Mouse (Mus musculus): Measurements from ENCODE around the gene Ttll12.

Ttll12 gene

DNA sequence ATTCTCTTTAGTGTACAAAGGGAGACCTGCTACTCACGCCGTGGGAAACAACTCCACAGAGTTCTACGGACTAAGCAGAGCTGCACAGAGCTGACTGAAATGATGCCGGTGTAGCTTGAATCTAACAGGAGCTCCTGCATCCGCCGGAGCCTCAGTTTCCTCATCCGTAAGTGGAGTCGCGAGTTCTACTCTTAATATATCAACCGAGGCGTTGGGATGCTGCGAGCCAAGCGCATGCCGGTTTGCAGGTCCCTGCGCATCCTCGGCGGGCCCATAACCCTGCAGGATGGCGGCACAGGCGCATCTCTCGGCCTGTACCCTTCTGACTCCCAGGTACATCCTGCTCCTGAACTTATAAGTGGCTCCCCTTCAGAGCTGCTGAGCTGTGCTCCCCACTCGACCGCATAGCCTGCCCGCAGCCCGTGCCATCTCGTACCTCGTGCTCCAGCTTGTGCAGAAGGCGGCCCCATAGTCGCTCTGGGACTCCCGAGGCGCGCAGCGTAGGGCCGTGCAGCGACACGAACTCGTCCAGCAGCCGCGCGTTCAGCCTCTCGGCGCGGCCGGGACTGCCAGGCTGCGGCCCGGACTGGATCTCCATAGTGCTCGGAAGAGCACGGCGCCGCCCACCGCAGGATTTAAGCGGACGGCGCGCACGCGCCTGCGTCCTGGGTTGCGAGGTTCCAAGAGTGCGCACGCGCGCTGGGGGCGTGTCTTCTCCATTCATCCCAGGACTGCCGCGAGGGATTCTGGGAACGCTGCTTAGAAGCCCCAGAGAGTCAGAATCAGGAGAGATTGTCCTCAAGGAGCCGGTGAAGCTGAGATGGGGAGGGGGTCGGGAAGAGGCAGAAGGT lies at the start of gene Ttll12:
Ttll12 (minus strand) TSS at position 645 of the 851 bp plus-strand sequence.
- peak; percentile 97 for DNase-seq

DNA sequence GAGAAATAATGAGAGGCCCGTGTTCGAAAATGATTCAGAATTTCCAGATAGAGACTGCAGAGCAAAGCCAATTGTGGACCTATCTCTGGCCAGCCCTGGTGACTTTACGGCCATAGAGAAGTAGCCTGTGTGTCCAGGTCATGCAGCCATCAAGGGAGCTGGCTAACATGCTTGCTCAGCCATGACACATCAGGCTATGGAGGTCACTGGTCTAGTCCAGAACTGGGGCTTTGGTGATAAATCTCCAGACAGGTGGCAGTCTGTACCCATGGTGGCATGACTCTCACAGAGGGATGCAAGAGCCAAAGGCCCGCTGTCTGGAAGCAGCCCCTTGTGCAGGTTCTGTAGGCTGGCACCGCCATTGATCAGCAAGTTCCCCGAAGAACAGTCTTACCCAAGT lies 47.6 kb upstream of the Ttll12 start:
- DNase-seq: no peak

DNA sequence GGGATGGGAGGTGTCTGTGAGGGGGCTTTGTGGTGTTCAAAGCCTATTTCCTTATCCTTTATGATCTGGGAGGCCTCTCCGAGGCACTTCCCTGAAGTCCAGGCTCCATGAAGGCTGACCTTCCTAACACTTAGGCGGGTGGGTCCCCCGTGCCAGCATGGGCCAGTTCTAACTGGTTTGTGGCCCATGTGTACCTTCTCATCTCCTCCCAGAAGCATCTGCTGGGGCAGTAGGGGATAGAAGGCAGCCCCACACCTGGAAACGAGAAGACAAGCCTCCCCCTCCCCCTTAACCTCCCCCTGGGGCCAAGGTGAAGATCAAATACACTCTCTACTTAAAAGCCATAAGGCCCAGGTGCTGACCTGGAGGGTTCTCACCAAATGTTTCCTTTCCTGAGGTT lies 45.3 kb upstream of the Ttll12 start:
- DNase-seq: no peak

DNA sequence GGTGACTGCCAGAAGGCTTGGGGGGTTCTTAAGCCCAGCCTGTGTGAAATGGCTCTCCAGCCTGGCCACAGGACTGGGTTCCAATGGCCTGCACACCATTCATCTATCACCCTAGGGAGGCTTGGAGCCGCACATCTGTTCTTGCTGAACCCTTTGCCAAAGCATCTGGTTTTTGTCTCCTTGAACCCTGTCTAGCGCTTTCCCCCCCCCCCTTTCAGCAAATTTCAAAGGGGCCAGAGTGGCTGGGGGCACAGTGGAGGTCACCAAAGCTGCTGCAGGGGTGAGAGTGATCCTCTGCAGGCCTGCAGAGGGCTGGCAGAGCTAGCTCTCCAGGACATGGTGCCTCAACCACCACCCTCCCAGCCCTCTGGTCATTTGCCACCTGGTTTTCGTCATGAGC lies 44.2 kb upstream of the Ttll12 start:
- no peak for DNase-seq

DNA sequence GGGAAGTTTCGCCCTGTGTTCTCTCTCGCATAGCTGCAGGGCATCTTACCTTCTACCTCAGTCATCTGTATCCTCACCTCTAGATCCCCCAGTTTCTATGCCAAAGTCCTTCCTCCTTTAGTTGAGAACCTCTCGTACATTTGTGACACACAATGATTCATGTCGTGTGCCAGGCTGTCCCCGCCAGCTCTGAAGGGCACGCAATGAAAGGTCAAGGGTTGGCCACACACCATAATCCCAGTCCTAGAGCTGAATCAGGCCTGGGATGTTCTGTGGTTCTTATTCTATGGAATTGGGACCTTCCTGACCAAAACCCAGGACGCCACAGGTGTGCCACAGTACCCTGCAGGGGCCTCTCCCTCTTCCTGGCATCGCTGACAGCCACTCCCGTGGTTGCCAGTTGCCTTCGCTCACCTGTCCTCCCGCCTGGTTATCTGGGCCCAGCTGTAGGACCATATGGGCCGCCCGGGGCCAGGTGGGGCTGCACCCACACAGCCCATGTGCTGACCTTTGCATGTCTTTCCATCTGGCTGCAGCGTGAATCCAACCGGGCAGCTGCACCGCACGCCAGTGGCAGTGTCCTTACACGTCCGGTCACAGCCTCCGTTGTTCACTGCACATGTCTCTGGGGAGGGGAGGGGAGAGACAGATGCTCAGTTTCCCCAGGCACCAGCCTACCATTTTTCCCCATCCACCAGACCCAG lies 43.4 kb upstream of the Ttll12 start:
- no peak for DNase-seq

DNA sequence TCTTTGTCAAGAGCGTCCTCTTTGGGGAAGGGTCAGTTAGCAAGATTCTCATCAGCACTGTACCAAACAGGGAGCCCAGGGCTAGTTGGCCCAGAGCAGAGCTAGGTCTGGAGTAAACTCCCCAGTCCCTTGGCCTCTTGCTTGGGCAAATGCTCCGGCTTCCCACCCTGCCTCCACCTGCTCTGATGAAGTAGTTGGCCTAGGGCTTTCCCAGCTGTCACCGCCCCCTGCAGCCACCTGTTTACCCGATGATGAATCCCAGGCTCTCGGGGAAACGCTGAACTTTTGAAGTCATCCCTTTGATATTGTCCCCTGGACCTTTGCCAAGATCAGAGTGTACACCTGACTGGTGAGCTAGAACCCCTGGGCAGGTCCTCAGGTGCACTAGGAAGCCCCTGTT lies 41.8 kb upstream of the Ttll12 start:
- no peak for DNase-seq

DNA sequence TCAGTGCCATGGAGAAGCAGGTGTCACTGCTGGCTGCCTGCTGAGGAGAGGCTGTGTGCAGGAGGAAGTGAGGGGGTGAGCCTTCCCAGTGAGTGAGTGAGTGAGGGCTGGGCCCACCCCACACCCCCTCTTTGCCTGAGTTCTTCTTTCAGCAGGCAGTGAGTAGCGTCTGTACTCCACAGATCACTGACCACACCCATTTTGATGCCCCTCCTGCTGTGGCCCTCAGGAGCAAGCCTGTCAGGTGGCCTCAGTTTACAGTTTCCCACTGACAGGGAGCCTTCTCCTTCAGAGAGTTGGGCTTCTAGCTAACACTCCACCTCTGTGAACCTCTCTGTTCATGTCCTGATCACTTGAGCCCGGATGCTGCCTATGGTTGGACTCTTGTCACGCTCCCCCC lies 40.3 kb upstream of the Ttll12 start:
- DNase-seq: no peak

DNA sequence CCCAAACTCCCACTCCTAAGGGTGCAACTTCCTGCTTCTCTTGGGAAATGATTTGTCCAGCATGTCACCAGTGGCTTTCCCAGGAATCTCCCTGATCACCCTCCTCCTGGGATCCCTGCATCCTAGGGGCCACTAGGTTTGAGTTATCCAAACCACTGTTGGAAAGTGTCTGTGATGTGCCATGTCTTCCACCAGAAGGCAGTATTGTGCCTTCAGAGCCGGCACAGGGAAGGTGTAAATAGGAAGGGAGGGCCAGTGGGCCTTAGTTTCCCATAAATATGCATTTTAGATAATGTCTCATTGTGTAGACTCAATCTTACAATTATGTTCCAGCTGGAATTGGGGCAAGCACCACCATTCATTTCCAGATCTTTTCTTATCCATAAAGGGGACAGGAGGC lies 39.1 kb upstream of the Ttll12 start:
- DNase-seq: no peak

DNA sequence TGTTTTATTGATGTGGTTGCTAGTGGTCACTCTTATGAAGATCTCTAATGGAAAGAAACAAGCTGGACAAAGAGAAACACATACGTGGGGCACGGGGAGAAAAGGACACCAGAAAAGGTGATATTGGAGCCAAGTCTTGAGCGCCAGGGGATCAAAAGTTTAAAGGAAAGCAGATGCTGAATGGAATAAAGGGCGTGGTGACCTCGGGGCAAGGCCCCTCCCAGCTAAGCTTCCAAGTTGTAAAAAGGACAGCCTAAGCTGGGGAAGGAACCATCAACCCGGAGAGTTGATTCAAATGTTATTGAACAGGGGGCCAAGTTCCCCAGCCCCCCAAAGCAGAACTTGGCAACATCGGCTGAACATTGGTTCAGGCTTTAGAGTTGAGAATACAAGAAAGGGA lies 36.1 kb upstream of the Ttll12 start:
- DNase-seq: no peak

DNA sequence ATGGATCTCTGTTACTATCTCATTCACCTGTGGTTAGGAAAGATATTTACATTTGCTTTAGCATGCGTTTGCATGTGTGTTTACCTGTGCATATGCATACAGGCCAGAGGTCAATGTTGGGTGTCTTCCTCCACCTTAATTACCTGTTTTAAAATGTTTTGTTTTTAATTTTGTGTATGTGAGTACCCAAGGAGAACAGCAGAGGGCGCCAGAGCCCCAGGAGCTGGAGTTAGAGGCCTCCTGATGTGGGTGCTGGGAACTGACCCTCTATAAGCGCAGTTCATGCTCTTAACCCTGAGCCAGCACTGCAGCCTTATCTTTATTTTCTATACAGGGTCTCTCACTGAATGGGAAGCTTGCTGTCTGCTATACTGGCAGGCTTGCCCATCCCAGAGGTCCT lies 34.8 kb upstream of the Ttll12 start:
- DNase-seq: no peak

DNA sequence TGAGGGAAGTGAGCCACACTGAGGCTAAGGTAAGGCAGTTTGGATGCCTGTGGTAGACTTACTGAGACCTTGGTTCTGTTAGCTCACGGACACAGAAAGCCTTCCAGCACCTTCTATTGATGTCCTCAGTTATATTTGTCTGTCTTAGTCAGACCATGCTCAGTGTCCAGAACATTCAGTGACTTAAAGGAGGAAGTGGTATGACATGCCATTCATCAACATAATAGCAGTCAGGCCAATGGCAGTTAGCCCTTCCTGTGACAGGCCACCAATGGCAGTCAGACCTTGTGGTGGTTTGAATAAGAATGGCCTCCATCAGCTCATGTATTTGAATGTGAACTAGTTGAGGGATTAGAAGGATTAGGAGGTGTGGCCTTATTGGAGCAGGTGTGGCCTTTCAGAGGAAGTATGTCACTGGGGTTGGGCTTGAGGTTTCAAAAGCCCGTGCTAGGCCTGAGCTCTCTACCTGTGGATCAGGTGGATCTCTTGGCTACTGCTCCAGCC lies 31.2 kb upstream of the Ttll12 start:
- no peak for DNase-seq

DNA sequence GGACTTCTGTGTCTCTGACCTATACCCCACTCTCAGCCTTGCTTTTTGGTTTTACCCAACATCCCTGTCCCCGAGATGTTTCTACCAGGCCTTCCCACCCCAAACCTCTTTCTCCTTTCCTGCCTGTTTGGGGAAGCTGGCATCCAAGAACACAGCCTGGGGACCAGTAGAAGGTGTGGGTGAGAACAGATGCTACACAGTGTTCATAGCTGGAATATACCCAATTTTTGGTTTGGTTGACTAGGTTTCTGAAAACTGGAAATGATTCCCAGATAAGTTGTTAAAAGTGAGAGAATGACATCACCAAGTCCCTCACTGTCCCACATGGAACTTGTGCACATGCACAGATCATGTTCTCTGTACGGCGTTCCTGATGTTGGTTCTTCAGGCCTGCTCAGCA lies 20.3 kb upstream of the Ttll12 start:
- DNase-seq: no peak

DNA sequence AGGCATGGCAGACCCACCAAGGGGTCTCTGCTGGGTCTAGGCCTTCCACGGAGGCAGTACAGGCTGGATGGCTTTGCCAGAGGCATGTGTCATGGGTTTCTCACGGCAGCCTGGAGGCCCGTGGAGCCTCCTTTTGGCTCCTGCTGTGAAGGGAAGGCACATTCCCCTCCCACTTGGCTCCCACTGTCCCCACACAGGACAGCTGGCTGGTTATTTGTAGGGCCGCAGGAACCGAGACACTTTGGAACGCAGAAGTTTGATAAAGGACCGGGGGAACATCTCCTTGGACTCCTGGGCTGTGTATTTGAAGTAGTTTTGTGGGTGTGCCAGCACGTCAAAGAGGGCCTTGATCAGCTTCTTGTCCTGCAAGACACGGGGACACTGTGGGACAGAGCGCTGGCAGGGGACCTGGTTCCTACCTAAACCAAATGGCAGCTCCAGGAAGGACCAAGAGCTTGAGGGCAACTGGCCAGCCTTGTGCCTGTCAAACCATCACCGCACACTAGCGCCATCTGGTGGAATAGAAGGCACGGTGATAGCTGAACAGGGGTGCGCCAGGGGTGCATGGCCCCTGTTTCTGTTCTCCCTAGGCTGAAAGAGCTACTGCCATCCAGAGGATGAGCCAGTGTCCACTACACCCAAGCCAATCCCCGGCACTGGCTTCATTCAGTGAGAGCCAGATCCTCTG lies 12.3 kb upstream of the Ttll12 start:
- peak; percentile 71 for DNase-seq

DNA sequence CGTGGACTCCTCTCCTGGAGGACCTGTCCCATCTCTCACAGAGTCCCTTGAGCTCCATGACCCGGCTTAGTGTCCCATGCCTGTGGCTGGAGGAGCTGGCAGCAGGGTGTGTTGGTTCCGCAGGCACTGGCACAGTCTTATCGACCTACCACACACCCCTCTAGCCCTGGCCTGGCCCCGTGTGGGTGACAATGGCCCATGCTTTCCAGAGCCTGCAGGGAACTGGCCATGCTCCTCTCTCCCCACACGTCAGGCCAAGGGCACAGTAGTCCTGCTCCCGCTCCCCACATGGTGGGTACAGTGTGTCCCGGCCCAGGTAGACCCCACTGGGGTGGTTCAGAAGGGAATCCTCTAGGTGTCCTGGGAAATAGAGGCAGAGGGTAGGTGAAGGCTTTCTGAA lies 11.7 kb upstream of the Ttll12 start:
- no peak for DNase-seq

DNA sequence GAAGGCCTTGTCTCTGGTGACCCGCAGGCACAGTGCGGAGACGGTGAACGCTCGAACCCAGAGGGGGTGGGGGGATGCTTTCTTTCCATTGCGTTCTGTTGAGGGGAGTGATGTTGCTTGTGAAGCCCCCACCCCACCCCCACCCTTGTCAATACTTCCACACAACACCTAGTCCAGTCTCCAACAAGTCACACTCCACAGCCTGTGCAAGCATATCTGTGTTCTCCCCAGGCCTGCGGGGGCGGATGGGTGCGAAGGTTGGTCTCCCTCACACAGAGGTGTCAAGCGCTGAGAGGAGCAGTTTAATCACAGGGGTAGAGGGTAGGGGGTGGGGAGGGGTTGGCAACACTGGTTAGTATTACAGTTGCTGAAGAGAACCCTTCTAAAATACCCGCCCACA lies 11.3 kb upstream of the Ttll12 start:
- DNase-seq: no peak

DNA sequence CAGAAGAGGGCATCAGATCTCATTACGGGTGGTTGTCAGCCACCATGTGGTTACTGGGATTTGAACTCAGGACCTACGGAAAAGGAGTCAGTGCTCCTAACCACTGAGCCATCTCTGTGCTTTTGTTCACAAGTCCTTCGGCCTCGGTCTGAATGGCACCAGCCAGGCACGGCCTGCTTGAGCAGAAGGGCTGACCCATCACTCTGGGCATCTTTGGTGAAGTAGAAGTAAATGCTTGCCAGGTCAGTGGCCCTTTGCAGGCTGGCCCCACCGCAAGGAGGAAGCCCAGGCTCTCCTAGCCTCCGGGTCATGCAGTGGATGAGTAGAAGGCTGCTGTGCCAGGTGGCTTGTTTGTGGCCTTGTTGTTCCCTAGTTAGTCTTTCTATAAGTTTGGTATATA lies 8.5 kb upstream of the Ttll12 start:
- no peak for DNase-seq

DNA sequence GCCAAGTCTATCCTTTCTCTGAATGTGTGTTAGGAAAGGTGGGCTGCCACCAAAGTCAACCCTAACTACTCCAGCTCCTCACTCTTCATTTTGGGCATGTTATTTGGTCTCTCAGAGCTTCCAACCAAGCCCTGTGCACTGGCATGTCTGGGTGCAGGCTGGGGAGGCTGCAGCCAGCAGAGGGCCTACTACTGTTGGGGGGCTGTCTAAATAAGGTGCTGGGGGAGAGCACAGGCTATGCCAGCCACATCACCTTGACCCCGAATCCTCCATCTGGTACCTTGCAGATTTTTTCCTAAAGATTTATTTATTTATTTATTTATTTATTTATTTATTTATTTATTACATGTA lies 8.1 kb upstream of the Ttll12 start:
- DNase-seq: no peak

DNA sequence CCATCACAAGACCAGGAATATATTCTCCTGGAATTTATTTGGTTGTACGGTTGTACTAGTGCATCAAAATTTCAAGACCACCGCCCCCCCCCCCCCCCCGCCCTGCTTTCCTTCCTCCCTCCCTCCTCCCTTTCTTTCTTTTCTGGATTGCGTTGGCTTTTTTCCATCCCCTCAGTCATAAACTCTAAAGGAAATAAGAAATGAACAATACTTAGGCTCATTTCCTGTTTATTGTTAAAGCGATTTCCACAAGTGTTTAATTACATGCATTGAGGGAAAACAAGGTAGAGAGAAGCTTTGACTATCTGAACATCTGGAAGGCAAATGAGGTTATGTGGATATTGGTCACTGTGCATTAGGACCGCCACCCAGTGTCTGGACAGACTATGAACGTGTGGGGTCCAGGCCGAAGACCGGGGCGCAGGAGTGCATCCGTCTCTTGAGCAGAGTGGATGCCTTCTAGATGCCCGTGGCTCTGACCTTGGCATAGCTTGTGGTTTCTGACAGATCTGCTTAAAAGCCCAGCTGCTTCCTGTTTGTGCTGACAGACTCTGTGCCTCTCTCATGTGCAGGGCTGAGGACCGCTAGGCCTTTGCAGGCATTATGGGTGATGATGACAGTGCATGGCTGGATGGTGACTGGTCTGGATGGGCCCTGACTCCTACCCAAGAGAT lies 7.6 kb upstream of the Ttll12 start:
- DNase-seq: peak; percentile 61

DNA sequence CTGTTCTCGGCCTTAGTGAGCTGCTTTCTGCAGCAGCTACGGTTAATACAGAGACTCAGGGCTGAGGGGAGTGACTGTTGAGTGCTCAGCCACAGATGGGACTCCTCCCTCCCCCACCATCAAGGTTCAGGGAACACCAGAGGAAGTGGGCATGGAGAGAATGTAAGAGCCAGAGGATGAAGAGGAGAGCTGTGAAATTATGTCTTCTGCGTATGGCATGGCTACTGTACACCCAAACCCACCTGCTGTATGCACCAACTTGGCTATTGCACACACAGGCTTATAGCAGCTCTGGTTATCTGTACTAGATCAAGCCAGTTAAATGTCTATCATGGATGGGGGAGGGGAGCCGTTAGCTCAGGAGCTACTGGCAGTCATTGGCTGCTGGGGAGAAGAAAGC lies 6.2 kb upstream of the Ttll12 start:
- DNase-seq: no peak

DNA sequence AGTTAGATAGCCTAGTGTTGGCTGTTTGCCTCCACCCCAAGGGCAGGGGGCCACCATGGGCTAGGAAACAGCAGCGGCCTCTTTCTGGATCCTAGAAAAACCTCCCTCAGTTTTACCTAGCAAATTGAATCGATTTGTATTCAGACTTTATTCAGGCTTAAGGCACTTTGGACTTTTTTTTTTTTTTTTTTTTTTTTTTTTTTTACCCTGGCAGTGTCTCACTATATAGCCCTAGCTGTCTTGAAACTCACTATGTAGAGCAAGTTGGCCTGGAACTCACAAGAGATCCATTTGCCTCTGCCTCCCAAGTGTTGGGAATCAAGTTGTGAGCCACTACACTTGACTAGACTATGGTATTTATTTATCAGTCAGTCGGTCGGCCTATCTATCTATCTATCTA lies 1.9 kb upstream of the Ttll12 start:
- DNase-seq: no peak

DNA sequence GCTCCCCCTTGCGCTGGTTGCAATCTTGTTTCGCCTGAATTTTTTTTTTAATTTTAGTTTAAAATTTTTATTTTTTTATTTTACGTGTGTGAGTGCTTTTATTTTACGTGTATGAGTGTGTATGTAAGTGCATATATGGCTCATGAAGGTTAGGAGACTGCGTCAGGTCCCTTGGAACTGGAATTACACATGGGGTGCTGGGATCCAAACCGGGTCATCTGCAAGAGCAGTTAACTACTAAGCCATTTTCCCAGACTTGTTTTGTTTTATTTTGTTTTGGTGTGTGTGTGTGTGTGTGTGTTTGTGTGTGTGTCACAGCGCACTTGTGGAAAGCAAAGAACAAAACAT lies 381 bp upstream of the Ttll12 start:
- DNase-seq: no peak

DNA sequence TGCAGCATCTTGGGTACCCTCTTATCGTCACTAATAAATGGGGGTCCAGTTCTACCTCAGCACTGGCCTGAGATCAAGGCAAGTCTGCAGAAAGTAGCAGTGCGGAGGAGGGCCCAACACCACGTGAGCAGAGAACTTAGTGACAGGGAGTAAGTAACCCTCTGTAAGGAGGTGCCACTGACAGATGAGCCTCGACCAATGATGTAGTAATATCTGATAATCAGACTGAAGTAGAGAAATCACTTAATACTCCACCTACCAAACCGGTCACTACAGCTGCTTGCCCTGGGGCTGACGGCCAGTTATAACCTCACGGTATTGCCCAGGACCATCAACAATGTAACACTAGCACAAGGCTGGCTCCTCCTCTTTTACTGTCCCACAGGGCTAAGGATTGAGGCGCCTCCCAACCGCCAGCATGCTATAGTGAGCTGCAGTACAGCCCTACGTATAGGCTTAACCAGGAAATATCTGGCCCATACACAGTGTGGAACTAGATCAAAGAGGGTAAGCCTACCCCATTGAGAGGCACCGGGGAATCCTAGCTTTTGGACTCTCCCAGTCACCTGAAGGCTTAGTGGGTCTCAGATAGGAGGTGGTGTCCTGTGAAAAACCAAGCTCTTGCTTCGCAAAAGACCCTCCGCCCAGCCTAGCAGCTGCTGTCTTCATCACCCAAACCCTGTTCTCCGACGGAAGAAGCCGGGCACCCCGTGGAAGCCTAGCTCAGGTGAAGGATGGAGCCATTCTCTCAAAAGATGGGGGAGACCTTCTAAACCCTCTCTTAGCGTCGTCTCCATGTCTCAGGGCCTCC lies 1.1 kb downstream of the Ttll12 start:
- no peak for DNase-seq

DNA sequence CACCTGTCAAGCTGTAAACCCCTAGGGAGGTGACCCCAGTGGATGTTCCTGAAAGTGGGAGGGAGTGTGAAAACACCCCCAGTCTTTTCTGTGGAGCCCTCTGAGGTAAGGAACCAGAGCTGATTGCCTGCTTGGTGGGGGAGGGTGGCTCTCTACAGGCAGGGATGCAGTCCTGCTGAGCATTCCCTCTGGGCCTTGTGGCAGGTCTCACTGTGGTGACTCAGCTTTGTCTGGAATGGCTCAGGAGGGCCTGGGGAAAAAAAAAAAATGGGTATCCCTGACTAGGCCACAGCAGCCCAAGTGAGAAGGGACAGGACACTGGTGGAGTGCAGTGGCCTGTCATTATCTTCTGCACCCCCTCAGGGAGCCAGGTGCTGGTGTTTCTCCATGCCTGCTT lies 1.8 kb downstream of the Ttll12 start:
- DNase-seq: no peak
